Mouse (Mus musculus) ES-E14 (cell line): ENCODE data around the gene Apbb2.

ENCODE experiments used
- MAFK ChIP-seq: IDR thresholded peaks from 2 replicates; pipeline ENCODE4 v1.6.1; 2014; ENCODE audit warnings: mild to moderate bottlenecking, low read depth, low read length, inconsistent platforms; ENCODE audit not compliant: insufficient read depth
- ZC3H11A ChIP-seq: IDR thresholded peaks from 2 replicates; pipeline ENCODE4 v1.6.1; 2012; ENCODE audit warnings: low read depth, mild to moderate bottlenecking, inconsistent platforms, low read length, borderline replicate concordance

DNA sequence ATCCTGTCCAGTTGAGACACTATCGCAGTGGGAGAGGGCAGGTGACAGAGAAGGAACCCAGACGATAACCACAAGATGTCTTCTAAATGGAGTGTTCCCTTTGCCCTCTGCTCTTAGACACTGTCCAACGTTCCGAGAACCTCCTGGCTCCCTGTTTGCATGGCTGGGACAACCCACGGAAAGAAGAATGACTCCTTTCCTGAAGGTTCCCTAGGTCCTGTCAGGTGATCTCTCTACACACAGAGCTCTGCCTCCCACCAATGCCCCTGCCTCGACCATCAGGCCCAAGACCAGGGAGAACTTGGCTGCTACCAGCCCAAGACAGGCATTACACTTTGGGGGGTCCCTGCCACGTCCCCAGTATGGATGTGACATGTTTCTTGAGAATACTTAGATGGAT lies 89.0 kb downstream of the Apbb2 start:
- TF ChIP-seq ZC3H11A (no peak), MAFK (no peak)
